Mouse (Mus musculus): ENCODE measurements around the gene Cox7a1. TPM values are rescaled to one million over a fixed set of nuclear protein-coding genes. Genes with fewer than 3 reads are reported as not detected.

The Cox7a1 gene
- 1 to 10 TPM; 2.9 to 7.2 TPM for total RNA-seq (2021)
- long read RNA-seq, experiment 1, partial matches to known transcripts, result 0 of 5 reads
- long read RNA-seq, experiment 1, other reads (novel, unspliced or antisense), result 2 of 5 reads
- long read RNA-seq, experiment 2, partial matches to known transcripts, result 1 of 3 reads
- long read RNA-seq, experiment 2, other reads (novel, unspliced or antisense), result 1 of 3 reads

DNA sequence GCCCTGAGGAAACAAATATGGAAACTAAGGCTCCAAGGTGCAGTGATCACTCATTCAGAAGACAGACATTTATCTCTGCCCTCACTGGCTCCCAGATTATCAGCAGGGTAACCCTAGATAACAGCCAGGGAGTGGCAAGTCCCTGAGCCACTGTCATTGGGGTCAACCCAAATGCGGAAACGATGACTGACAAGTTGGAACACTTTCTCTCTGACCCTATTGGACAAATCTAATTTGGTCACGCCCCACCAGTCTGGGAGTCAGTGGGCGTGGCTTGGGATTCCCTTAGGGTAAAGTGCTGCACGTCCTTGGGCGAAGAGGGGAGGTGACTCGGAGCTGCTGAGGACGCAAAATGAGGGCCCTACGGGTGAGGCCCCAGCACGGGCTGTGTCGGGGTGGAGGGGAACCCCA lies at the start of gene Cox7a1:
Cox7a1 (plus strand) TSS at position 266 of the 411 bp plus-strand sequence.
- H3K4me3 ChIP-seq, result peak within 1 kb of the TSS; percentile 13
- no peak for TF ChIP-seq CTCF (IDR thresholded peaks at IDR 0.05)
- peak; percentile 43 to 48 for DNase-seq (ENCODE audit: extremely low spot score in 1 of 2, low spot score in 2 of 2)
- intact Hi-C loops (cut with DNase I), result loop anchor here (5.0 to 10.0 kb wide), 2 partner anchors 33 to 251 kb away; no protein-coding TSS in a partner anchor
- no peak within 1 kb of the TSS for H3K27ac ChIP-seq

DNA sequence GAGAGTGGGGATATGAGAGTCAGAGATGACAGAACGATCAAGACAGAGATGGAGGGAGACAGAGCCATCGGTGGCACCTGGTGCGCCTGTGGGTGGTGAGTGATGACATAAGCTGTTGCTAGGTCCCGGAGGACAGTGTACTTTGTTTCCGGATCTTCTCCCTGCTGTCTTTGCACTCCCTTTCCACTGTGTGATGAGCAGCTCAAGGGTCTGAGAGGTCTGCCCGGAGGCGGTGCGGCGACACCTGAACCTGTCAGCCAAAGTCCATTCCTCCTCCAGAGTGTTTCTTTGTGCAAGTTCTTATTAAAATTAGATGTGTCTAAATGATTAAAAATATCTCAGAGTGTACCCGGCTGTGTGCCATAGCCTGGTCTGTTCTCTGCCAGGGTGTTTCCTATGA lies 47.1 kb upstream of the Cox7a1 start:
- no peak for DNase-seq (ENCODE audit: extremely low spot score in 1 of 2, low spot score in 2 of 2)
- Histone ChIP-seq H3K4me3 (no peak overlapping the region), H3K27ac (no peak overlapping the region)
- TF ChIP-seq CTCF (IDR thresholded peaks at IDR 0.05), result no peak
- intact Hi-C loops (cut with DNase I), result no loop called here

DNA sequence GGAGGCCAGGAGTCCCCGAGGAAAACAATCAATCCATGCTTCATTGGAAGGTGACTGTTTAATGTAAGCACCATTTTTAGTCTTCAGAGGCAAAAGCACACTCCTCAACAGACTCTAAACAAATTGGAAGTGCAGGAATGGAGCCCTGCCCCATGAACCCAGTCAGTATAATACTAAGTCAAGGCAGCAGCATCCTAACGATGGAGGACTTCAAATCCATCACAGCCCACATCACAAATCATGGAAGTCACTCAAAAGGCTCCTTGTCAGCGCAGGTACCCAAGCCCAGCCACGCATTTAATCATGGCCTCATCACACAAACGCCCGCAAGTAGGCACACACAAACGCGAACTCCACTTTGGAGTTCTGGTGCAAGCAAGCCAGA lies 40.8 kb upstream of the Cox7a1 start:
- TF ChIP-seq CTCF (IDR thresholded peaks at IDR 0.05), result no peak
- Histone ChIP-seq H3K4me3 (peak overlapping the region; percentile 48), H3K27ac (no peak overlapping the region; the same call in 1 of the 2 replicates)
- no peak for DNase-seq (ENCODE audit: extremely low spot score in 1 of 2, low spot score in 2 of 2)
- intact Hi-C loops (cut with DNase I), result no loop called here

DNA sequence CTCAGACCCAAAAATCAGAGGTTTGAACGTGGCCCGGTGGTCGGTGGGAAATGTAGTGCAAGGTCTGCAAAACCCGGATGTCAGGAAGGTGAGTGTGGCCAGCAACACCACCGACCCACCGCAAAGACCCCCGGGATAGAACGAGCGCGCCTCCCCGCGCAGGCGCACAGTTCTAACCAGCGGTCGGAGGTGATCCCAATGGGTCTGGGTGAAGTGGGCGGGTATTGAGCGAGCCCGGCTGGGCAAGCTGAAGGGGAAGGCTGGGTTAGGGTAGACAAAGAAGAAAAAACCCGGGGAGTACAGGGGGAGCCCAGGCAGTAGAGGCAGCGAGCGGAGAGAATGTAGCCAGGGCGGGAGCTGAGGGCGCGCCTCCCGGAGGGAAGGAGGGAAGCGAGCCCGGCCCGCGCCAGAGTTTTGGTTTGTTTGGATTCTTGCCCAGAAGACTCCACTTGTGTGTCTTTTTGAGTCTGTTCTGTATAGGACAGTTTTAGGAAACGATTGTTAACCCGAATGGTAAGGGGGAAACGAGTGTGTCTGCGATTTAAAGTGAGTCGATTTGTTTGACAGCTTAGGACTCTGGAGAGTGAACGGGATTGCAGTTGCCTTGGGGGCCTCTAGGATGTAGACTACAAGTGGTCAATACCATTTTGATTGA lies 40.3 kb upstream of the Cox7a1 start:
- no peak for TF ChIP-seq CTCF (IDR thresholded peaks at IDR 0.05)
- peak; percentile 62 to 78 for DNase-seq (ENCODE audit: extremely low spot score in 1 of 2, low spot score in 2 of 2)
- H3K27ac ChIP-seq, result peak overlapping the region; percentile 4
- peak overlapping the region; percentile 48 for H3K4me3 ChIP-seq
- intact Hi-C loops (cut with DNase I), result no loop called here

DNA sequence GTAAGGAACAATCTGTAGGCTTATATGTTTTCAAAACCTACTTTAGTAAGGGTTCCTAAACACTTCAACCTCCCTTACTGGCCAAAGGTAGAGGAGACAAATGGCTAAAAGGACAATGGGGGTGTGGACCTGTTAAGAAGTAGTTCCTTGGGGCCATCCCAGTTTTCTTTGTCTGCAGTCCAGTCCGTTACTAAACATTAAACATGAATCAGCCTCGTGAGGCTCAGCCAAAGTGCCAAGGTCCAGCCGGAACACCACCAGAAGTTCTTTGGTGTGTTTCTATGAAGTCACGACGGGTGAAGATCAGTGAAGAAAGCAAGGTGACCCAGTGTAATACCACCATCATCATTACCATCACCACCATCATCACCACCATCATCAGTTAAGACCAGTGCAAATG lies 36.9 kb upstream of the Cox7a1 start:
- Histone ChIP-seq H3K27ac (no peak overlapping the region), H3K4me3 (no peak overlapping the region)
- DNase-seq (ENCODE audit: extremely low spot score in 1 of 2, low spot score in 2 of 2), result no peak
- intact Hi-C loops (cut with DNase I), result no loop called here
- no peak for TF ChIP-seq CTCF (IDR thresholded peaks at IDR 0.05)

DNA sequence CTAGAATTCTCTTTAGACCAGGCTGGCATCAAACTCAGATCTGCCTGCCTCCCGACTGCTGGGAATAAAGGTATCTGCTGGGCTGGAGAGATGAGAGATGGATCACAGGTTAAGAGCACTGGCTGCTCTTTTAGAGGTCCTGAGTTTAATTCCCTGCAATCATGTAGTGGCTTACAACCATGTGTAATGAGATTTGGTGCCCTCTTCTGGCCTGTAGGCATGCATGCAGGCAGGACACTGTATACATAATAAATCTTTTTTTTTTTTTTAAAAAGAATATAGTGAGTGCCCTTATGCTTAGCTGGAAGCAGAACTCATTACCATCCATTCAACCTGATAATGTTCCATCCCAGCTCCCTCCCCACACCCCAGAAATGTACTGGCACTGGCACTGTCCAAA lies 29.9 kb upstream of the Cox7a1 start:
- no peak for DNase-seq (ENCODE audit: extremely low spot score in 1 of 2, low spot score in 2 of 2)
- no peak; the same call in 1 of the 2 replicates for TF ChIP-seq CTCF (IDR thresholded peaks at IDR 0.05)
- no peak overlapping the region for H3K4me3 ChIP-seq
- no peak overlapping the region for H3K27ac ChIP-seq
- intact Hi-C loops (cut with DNase I), result no loop called here

DNA sequence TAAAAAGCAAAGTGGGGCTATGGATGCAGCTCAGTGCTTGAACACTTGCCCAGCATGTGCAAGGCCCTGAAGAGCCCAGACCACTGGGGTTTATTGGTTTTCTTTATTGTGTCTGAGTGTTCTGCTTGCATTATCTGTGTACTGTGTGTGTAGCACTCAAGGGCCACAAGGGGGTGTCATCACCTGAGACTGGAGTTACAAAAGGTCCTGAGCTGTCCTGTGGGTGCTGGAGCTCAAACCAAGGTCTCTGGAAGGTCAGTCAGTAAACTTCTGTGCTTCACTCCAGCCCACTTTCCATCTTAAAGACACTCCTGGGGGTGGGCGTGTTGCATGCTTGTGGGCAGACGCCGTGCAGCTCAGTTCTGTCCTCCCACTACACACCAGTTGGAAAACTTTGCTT lies 28.4 kb upstream of the Cox7a1 start:
- no peak overlapping the region for H3K27ac ChIP-seq
- no peak for DNase-seq (ENCODE audit: extremely low spot score in 1 of 2, low spot score in 2 of 2)
- no peak; the same call in 1 of the 2 replicates for TF ChIP-seq CTCF (IDR thresholded peaks at IDR 0.05)
- no peak overlapping the region for H3K4me3 ChIP-seq
- intact Hi-C loops (cut with DNase I), result no loop called here

DNA sequence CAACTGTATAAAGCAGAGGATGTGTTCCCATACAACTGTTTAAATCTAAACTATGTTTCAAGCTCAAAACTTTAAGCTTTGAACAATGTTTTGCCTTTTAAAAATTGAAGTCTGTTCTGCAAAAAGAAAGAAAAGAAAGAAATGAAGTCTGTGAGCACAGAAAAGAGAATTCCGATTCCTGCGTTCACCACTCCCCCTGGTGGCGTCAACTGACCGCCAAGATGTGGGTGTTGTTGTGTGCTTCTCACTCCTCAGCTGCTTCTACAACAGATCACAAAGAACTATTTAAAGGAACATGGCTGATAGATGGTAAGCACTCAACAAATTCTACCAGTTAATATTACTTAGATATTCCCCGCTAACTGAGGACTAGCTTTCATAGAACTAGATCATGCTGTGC lies 20.8 kb upstream of the Cox7a1 start:
- peak; percentile 39 for TF ChIP-seq CTCF (IDR thresholded peaks at IDR 0.05)
- H3K27ac ChIP-seq, result no peak overlapping the region
- intact Hi-C loops (cut with DNase I), result no loop called here
- H3K4me3 ChIP-seq, result no peak overlapping the region
- no peak for DNase-seq (ENCODE audit: extremely low spot score in 1 of 2, low spot score in 2 of 2)

DNA sequence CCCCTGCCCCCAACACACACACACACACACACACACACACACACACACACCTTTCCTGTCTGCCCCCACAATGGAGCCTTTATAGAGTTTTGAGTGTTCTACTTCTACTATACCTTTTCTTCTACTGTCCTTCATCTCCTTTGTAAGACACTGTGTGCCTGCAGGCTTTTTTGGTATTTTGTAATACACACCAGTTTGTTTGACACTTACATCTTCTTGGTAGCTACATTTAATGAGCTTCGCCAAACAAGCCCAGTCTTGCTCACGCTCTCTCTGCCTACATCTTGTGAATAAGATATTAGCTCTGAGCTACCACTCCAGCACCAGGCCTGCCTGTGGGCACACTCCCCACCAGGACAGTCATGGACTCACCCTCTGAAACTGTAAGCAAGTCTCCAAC lies 19.2 kb upstream of the Cox7a1 start:
- no peak for DNase-seq (ENCODE audit: extremely low spot score in 1 of 2, low spot score in 2 of 2)
- intact Hi-C loops (cut with DNase I), result no loop called here
- Histone ChIP-seq H3K27ac (no peak overlapping the region), H3K4me3 (no peak overlapping the region)
- no peak for TF ChIP-seq CTCF (IDR thresholded peaks at IDR 0.05)

DNA sequence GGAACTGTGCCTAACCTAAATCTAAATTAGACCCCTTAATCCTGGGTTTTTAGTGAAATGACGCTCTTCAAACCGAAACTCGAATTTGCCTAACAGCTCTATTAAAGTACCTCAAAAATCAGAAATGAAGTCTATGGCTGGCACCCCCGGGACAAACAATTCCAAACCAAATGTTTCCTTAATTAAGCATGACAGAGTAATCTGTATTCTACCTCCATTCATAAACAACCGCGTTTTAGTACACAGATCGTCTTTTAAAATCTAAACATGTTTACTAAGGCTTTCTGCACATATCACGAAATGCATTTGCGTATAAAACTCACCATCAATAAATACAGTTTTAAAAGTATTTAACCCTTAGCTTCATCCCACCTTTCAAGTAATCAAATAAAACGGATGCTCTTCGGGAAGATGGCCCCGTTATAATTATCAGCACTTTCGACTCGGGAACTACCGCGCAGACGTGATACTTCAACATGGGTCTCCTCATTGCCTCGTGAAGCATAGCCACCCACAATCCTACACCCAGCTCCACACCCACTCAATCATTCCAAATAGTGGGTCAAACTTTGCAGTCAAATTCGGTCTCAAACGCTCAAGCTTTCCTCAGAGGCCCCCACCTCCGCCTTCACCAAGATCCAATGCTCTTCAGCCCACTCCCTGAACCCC lies 14.9 kb upstream of the Cox7a1 start:
- intact Hi-C loops (cut with DNase I), result loop anchor here (2.0 kb wide), 1 partner anchor 70 kb away; no protein-coding TSS in a partner anchor
- peak overlapping the region; percentile 51 for H3K4me3 ChIP-seq
- H3K27ac ChIP-seq, result peak overlapping the region; percentile 100
- no peak for TF ChIP-seq CTCF (IDR thresholded peaks at IDR 0.05)
- no peak for DNase-seq (ENCODE audit: extremely low spot score in 1 of 2, low spot score in 2 of 2)

DNA sequence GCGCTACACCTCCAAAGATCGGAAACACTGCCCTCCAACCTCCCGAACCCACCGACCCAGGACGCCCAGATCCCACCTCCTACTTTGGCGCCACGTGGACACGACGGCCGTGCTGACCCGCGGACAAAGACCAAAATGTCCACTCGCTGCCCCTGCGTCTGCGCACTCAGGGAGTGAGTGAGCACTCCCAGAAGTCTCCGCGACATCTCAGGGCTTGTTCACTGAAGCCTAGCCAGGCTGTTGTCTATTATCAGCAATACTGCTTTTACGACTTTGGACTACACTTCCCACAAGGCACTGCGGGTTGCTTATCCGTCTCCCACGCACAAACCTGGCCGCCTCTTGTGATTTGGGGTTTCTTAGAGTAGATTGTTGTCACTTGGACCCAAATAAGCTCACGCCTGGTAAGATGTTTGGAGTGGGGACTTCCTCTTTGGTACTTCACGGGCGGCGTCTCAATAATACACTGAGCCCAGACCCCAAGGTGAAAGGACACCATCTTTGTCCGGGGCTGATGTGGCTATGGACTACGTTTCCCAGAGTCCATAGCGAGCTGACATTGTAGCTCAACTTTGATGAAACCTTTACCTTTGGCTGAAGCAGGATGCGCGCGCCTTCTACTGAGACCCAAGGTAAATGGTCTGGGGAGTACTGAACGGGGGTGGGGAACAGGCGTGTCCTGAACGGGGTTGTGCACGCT lies 14.2 kb upstream of the Cox7a1 start, which contains the start of gene Zfp146:
Zfp146 (minus strand) TSS at position 168 of the 700 bp plus-strand sequence.
- Histone ChIP-seq H3K4me3 (peak within 1 kb of the TSS; percentile 51), H3K27ac (peak within 1 kb of the TSS; percentile 100)
- peak; percentile 88 to 91 for DNase-seq (ENCODE audit: extremely low spot score in 1 of 2, low spot score in 2 of 2)
- intact Hi-C loops (cut with DNase I), result loop anchor here (2.0 to 5.0 kb wide), 2 partner anchors 71 to 157 kb away; no protein-coding TSS in a partner anchor
- TF ChIP-seq CTCF (IDR thresholded peaks at IDR 0.05), result no peak

Measured in left cerebral cortex, adult 2 months (tissue).